Mouse (Mus musculus): Measurements from ENCODE around the gene Vmn1r139.
"Not testable (repeated sequence)": the region's sequence is repeated elsewhere in the genome, so short reads cannot be mapped to it uniquely, and the experiment has no call there.

The Vmn1r139 gene

DNA sequence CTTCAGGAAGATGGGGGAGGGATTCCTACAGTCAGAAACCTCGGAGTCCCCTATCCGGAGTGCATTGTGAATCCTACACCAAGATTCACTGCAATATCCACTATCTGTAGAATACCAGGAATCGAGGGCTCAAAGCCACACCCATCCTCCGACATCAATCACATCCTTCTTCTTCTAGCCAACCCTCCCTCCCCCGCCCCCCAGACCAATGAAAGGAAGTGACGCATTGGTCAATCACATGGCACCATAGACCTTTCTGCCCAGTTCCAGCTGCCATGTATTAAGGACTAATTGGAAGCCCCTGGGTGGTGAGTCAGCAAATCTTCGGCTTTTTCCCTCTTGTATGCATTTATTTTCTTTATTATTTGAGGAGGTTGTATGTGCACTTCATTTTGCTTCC, at the start of gene Vmn1r139:
Gene Vmn1r139, plus strand, starts transcription at position 301 of the 400 bp plus-strand sequence.
- DNase-seq (ENCODE audit: low spot score): not testable (repeated sequence)

DNA sequence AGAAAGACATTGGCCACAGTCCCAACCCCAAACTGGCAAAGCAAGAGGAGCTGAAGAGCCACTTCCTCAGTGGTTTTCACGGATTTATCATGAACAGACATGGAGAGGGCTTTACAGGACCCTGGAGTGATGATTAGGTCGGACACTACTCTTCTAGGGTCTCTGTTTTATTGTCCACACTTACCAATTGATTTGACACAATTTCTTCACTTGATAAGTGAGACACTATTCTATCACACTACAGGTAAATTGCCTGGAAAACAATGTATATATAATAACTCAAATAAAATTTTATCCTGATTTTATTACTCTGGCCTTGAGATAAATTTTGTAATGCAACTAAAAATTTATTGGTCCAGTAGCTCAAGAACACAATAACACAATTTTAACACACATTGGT, 40.1 kb upstream of the Vmn1r139 start, which contains the start of gene Vmn1r138:
Gene Vmn1r138, minus strand, starts transcription at position 101 of the 400 bp plus-strand sequence.
- DNase-seq (ENCODE audit: low spot score): not testable (repeated sequence)

DNA sequence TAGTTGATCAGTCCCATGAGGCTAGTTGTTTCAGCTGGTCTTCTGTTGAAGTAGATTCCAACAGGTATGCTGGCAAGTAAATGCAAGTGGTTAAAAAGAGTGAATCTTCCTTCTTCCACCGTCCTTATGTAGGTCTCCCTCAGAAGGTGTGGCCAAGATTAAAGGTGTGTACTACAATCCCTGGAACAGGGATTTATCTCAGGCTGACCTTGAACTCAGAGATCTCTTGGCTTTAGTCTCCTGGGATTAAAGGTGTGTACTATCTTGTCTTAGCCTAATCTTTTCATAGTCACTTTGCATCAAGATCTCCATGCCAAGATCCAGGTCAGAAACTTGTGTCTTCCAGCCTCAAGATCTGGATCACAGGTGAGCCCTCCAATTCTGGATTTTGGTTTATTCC, 12.7 kb upstream of the Vmn1r139 start, which contains the start of gene Gm6176:
Gene Gm6176, minus strand, starts transcription at position 101 of the 400 bp plus-strand sequence.
- not testable (repeated sequence) for DNase-seq (ENCODE audit: low spot score)

DNA sequence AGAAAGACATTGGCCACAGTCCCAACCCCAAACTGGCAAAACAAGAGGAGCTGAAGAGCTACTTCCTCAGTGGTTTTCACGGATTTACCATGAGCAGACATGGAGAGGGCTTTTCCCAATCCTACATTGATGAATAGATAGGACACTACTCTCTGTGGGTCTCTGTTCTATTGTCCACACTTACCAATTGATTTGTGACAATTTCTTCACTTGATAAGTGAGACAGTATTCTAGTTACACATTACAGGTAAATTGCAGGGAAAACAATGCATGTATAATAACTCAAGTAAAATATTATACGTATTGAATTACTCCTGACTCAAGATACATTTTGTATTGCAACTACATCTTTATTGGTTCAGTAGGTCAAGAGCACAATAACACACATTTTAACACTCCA, 49.3 kb downstream of the Vmn1r139 start, which contains the start of gene Gm16451:
Gene Gm16451, minus strand, starts transcription at position 101 of the 400 bp plus-strand sequence.
- DNase-seq (ENCODE audit: low spot score): not testable (repeated sequence)

DNA sequence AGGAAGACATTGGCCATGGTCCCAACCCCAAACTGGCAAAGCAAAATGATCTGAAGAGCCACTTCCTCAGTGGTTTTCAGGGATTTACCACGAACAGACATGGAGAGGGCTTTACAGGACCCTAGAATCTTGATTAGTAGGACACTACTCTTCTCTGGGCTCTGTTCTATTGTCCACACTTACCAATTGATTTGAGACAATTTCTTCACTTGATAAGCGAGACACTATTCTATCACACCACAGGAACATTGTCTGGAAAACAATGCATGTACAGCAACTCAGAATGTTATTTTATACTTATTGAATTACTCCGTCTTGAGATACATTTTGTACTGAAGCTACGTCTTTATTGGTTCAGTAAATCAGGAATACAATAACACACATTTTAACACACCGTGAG, 65.8 kb downstream of the Vmn1r139 start, which contains the start of gene Gm10666:
Gene Gm10666, minus strand, starts transcription at position 101 of the 400 bp plus-strand sequence.
- DNase-seq (ENCODE audit: low spot score): not testable (repeated sequence)
